Mouse (Mus musculus) thymus, adult 2 months (tissue): ENCODE results near the gene Fbll1. TPM values are rescaled to one million over a fixed set of nuclear protein-coding genes. Genes with fewer than 3 reads are reported as not detected.
"Not testable (repeated sequence)": the region's sequence is repeated elsewhere in the genome, so short reads cannot be mapped to it uniquely, and the experiment has no call there.

Experiments
- DNase-seq: peaks from one replicate; pipeline ENCODE4 v3.0.0; 2021
- H3K27ac ChIP-seq: fragments of 200-500 bp; 2 replicates; pipeline ENCODE4 v1.5.1; 2012; ENCODE audit warnings: low read length, control low read depth; ENCODE audit not compliant: control insufficient read depth, insufficient read depth
- H3K27me3 ChIP-seq: fragments of 200-500 bp; 2 replicates; pipeline ENCODE4 v1.6.1; 2012; ENCODE audit warnings: mild to moderate bottlenecking, low read length, moderate library complexity, mixed read lengths; ENCODE audit not compliant: control insufficient read depth, insufficient read depth
- H3K36me3 ChIP-seq: fragments of 200-500 bp; 2 replicates; pipeline ENCODE4 v1.6.1; 2012; ENCODE audit warnings: mild to moderate bottlenecking, low read length, moderate library complexity; ENCODE audit not compliant: control insufficient read depth, insufficient read depth
- H3K4me1 ChIP-seq: fragments of 200-500 bp; replicated peaks from 2 replicates; pipeline ENCODE4 v1.6.1; 2012; ENCODE audit warnings: low read length; ENCODE audit not compliant: control insufficient read depth, insufficient read depth
- H3K4me3 ChIP-seq: fragments of 200-500 bp; 2 replicates; pipeline ENCODE4 v1.5.1; 2012; ENCODE audit warnings: mild to moderate bottlenecking, low read length, control low read depth, moderate library complexity; ENCODE audit not compliant: control insufficient read depth, insufficient read depth
- CTCF ChIP-seq: fragments of 200-500 bp; IDR thresholded peaks from 2 replicates; pipeline ENCODE4 v1.5.1; 2012; ENCODE audit warnings: mild to moderate bottlenecking, control low read depth, low read length, moderate library complexity, borderline replicate concordance; ENCODE audit not compliant: control insufficient read depth, poor library complexity, insufficient read depth; ENCODE audit errors: extremely low read depth
- POLR2A ChIP-seq: fragments of 200-500 bp; IDR thresholded peaks from 2 replicates; pipeline ENCODE4 v1.6.1; 2012; ENCODE audit warnings: mild to moderate bottlenecking, low read length, control low read depth, moderate library complexity; ENCODE audit not compliant: control insufficient read depth, poor library complexity, insufficient read depth; ENCODE audit errors: extremely low read depth
- WGBS: fragments of 180-500 bp; shearing (Covaris S2); methylation state at CpG from one replicate; pipeline ENCODE4 v1.1.7; 2018; 5-methylcytosine and 5-hydroxymethylcytosine counted together
- polyA plus RNA-seq: library from polyadenylated mRNA; depleted of rRNA; stranded (reverse); fragments of >200 nt; gene quantifications from 2 replicates; pipeline ENCODE4 v1.2.3, GENCODE M21; 2012; rRNA removed

Gene Fbll1
- polyA plus RNA-seq = 0.11 and 0.15 TPM in 2 replicates

- DNase-seq = peak; percentile 4
These were observed at the start of gene Fbll1 for GRCm38 (mm10) chr11:35798874-35799273. Gene Fbll1, minus strand, starts transcription at chr11:35798884.

GRCm38 (mm10) chr11:35844299-35844698, 45.6 kb upstream of the Fbll1 start:
- 83% methylated on average over 9 of the region's 9 CpGs for WGBS
- H3K4me1 ChIP-seq = no peaks in the 10 kb centered on the region
- no peaks in the 10 kb centered on the region for H3K36me3 ChIP-seq
- H3K27me3 ChIP-seq = no peaks in the 10 kb centered on the region
- no peak overlapping the region for H3K27ac ChIP-seq
- DNase-seq = no peak
- H3K4me3 ChIP-seq = no peak overlapping the region
- no peak for TF ChIP-seq POLR2A
- no peak for TF ChIP-seq CTCF

More at GRCm38 (mm10) chr11:35798874-35799273, at the start of gene Fbll1:
- Histone ChIP-seq H3K4me1 (peaks cover 6% of the 10 kb centered on the region; the same call in 1 of the 2 replicates), H3K27me3 (peaks cover 11% of the 10 kb centered on the region; the same call in 1 of the 2 replicates), H3K27ac (no peak within 1 kb of the TSS), H3K4me3 (peak within 1 kb of the TSS; percentile 48), H3K36me3 (no peaks in the 10 kb centered on the region)
- WGBS = 23% methylated on average over 11 of the region's 11 CpGs
- TF ChIP-seq CTCF (no peak), POLR2A (no peak)

- not testable (repeated sequence) for DNase-seq, H3K27me3 ChIP-seq, H3K4me1 ChIP-seq, H3K27ac ChIP-seq, H3K36me3 ChIP-seq, H3K4me3 ChIP-seq
- 83% methylated on average over 4 of the region's 4 CpGs for whole genome bisulfite sequencing
These were observed 43.9 kb upstream of the Fbll1 start for GRCm38 (mm10) chr11:35842560-35842959.

- H3K27ac ChIP-seq = no peak overlapping the region
- peaks cover 4% of the 10 kb centered on the region for H3K4me1 ChIP-seq
- no peak for DNase-seq
- H3K27me3 ChIP-seq = no peaks in the 10 kb centered on the region
- TF ChIP-seq POLR2A (no peak), CTCF (no peak)
- H3K4me3 ChIP-seq = no peak overlapping the region
- WGBS = 40% methylated on average over 21 of the region's 21 CpGs
- H3K36me3 ChIP-seq = no peaks in the 10 kb centered on the region
These were observed 43.1 kb upstream of the Fbll1 start for GRCm38 (mm10) chr11:35841738-35842325.

- 94% methylated on average over 4 of the region's 4 CpGs for WGBS
- not testable (repeated sequence) for H3K4me3 ChIP-seq, H3K27ac ChIP-seq, DNase-seq, H3K36me3 ChIP-seq, H3K27me3 ChIP-seq, H3K4me1 ChIP-seq
These were observed 42.1 kb upstream of the Fbll1 start for GRCm38 (mm10) chr11:35840806-35841205.

GRCm38 (mm10) chr11:35840282-35840681, 41.6 kb upstream of the Fbll1 start:
- no peak for DNase-seq
- H3K27me3 ChIP-seq = no peaks in the 10 kb centered on the region
- no peaks in the 10 kb centered on the region for H3K36me3 ChIP-seq
- no peak overlapping the region for H3K27ac ChIP-seq
- TF ChIP-seq POLR2A = no peak
- no peak for TF ChIP-seq CTCF
- peaks cover 4% of the 10 kb centered on the region for H3K4me1 ChIP-seq
- no peak overlapping the region for H3K4me3 ChIP-seq
- WGBS = 87% methylated on average over 7 of the region's 7 CpGs
